ENCODE assay signal across 20 mouse cellular contexts in the genomic region with DNA sequence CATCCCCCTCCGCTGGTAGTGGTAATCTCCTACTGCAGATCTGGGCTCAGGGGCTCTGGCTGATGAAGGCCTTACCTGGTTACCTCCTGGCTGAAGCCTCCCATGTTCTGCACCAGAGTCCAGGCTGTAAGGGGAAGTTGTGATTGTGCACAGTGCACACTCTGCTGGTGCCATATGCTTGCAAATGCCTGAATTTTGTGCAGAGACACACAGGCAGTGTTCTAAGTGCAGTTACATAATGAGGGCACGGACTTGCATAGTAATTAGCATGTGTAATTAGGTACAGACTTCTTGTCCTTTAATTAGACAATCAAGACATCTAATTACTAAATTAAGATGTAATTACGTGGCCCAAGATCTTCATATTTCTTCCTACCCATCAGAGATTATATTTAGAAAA.
DNase-seq lines count a peak whose midpoint lies in the region; ATAC-seq and TF ChIP-seq lines count a peak whose summit lies in the region.
"Had no signal": no experiment of that assay in that cellular context is flagged by ENCODE, and none has a peak within 500 bp of the region (broad histone marks: within the 10 kb centered on the region; RNA-seq: fewer than 3 reads in every experiment).

No protein-coding gene starts in this region.

- 63% methylated on average over 3 of the region's 3 CpGs for WGBS in hindbrain, postnatal 0 days
- 70% methylated on average over 3 of the region's 3 CpGs for WGBS in hindbrain, embryonic 12.5 days
- 42% methylated on average over 3 of the region's 3 CpGs for WGBS in forebrain, embryonic 12.5 days
- 40% methylated on average over 3 of the region's 3 CpGs for WGBS in forebrain, embryonic 15.5 days

- H3K27ac ChIP-seq in hindbrain, postnatal 0 days, result no peak overlapping the region
- no peak overlapping the region for H3K27ac ChIP-seq in hindbrain, embryonic 12.5 days
- peak overlapping the region; percentile 26; the same call in 1 of the 2 replicates for H3K27ac ChIP-seq in forebrain, embryonic 12.5 days
- H3K27ac ChIP-seq in forebrain, embryonic 15.5 days (replicated peaks), result no peak overlapping the region
- H3K27ac ChIP-seq: embryonic facial prominence, embryonic 10.5 days; gastrocnemius, adult 2 months; heart, embryonic 13.5 days; hindbrain, embryonic 13.5 days had no signal

- no peaks in the 10 kb centered on the region for H3K27me3 ChIP-seq in hindbrain, postnatal 0 days (ENCODE audit: insufficient read depth, low read length)
- H3K27me3 ChIP-seq in hindbrain, embryonic 12.5 days, result no peaks in the 10 kb centered on the region
- H3K27me3 ChIP-seq in forebrain, embryonic 12.5 days, result no peaks in the 10 kb centered on the region
- no peaks in the 10 kb centered on the region for H3K27me3 ChIP-seq in forebrain, embryonic 15.5 days
- H3K27me3 ChIP-seq in megakaryocyte, embryonic 14.5 days (replicated peaks), result no peaks in the 10 kb centered on the region
- H3K27me3 ChIP-seq: CH12.LX; heart, embryonic 13.5 days; hindbrain, embryonic 13.5 days; Patski had no signal

- no peaks in the 10 kb centered on the region for H3K36me3 ChIP-seq in hindbrain, postnatal 0 days (ENCODE audit: insufficient read depth, low read length)
- H3K36me3 ChIP-seq in hindbrain, embryonic 12.5 days, result no peaks in the 10 kb centered on the region
- H3K36me3 ChIP-seq in forebrain, embryonic 12.5 days (replicated peaks), result no peaks in the 10 kb centered on the region
- H3K36me3 ChIP-seq in forebrain, embryonic 15.5 days, result no peaks in the 10 kb centered on the region
- peaks cover 89% of the 10 kb centered on the region for H3K36me3 ChIP-seq in megakaryocyte, embryonic 14.5 days (replicated peaks; ENCODE audit: low read length)
- H3K36me3 ChIP-seq: embryonic facial prominence, embryonic 10.5 days; heart, embryonic 13.5 days; hindbrain, embryonic 13.5 days had no signal

- no peak for DNase-seq in hindbrain, postnatal 0 days (ENCODE audit: low spot score)
- no peak for DNase-seq in lung, postnatal 36 days
- DNase-seq: adrenal gland, postnatal 25 days; cerebellum, adult 2 months; cerebellum, postnatal 10 days; gastrocnemius, adult 2 months; gastrocnemius, postnatal 25 days; heart, postnatal 36 days had no signal

- no peak overlapping the region for H3K4me2 ChIP-seq in hindbrain, postnatal 0 days (ENCODE audit: low read depth, low read length)
- no peak overlapping the region for H3K4me2 ChIP-seq in hindbrain, embryonic 12.5 days (replicated peaks)
- no peak overlapping the region for H3K4me2 ChIP-seq in forebrain, embryonic 12.5 days
- H3K4me2 ChIP-seq in forebrain, embryonic 15.5 days (replicated peaks), result no peak overlapping the region
- H3K4me2 ChIP-seq: heart, embryonic 13.5 days; hindbrain, embryonic 13.5 days had no signal

- H3K9ac ChIP-seq in hindbrain, postnatal 0 days (replicated peaks; ENCODE audit: low read length), result no peak overlapping the region
- no peak overlapping the region for H3K9ac ChIP-seq in hindbrain, embryonic 12.5 days
- no peak overlapping the region for H3K9ac ChIP-seq in forebrain, embryonic 12.5 days
- H3K9ac ChIP-seq in forebrain, embryonic 15.5 days (replicated peaks), result no peak overlapping the region
- H3K9ac ChIP-seq: heart, embryonic 13.5 days; hindbrain, embryonic 13.5 days had no signal

- H3K9me3 ChIP-seq in hindbrain, postnatal 0 days (ENCODE audit: low read length), result no peaks in the 10 kb centered on the region
- no peaks in the 10 kb centered on the region for H3K9me3 ChIP-seq in hindbrain, embryonic 12.5 days (replicated peaks)
- H3K9me3 ChIP-seq in forebrain, embryonic 12.5 days, result no peaks in the 10 kb centered on the region
- H3K9me3 ChIP-seq in forebrain, embryonic 15.5 days, result no peaks in the 10 kb centered on the region
- H3K9me3 ChIP-seq in megakaryocyte, embryonic 14.5 days, result peaks cover 14% of the 10 kb centered on the region
- H3K9me3 ChIP-seq: heart, embryonic 13.5 days; hindbrain, embryonic 13.5 days had no signal

- peak; percentile 58; the same call in 1 of the 2 replicates for ATAC-seq in hindbrain, postnatal 0 days
- ATAC-seq in hindbrain, embryonic 12.5 days (ENCODE audit: low FRiP score), result no peak
- ATAC-seq in forebrain, embryonic 12.5 days (ENCODE audit: low FRiP score), result peak; percentile 57; the same call in 1 of the 2 replicates
- ATAC-seq in forebrain, embryonic 15.5 days (replicated peaks), result peak; percentile 57; the same call in 1 of the 2 replicates
- no peak for ATAC-seq in inflammation-experienced regulatory T-cells, adult 6 months
- ATAC-seq: activated CD4-positive, CD25-positive, alpha-beta regulatory T cell, adult 4 months; Patski had no signal

- no peak overlapping the region for H3K4me3 ChIP-seq in hindbrain, postnatal 0 days (ENCODE audit: low read length)
- H3K4me3 ChIP-seq in hindbrain, embryonic 12.5 days, result no peak overlapping the region
- no peak overlapping the region for H3K4me3 ChIP-seq in forebrain, embryonic 12.5 days (replicated peaks)
- H3K4me3 ChIP-seq in forebrain, embryonic 15.5 days, result no peak overlapping the region
- H3K4me3 ChIP-seq in megakaryocyte, embryonic 14.5 days (replicated peaks), result peak overlapping the region; percentile 65
- H3K4me3 ChIP-seq: embryonic facial prominence, embryonic 10.5 days; erythroblast, embryonic 14.5 days; gastrocnemius, adult 2 months; heart, embryonic 13.5 days; hindbrain, embryonic 13.5 days had no signal

- no peak for TF ChIP-seq CTCF in hindbrain, postnatal 0 days (IDR thresholded peaks at IDR 0.05; ENCODE audit: low read depth)

- no peaks in the 10 kb centered on the region for H3K4me1 ChIP-seq in hindbrain, postnatal 0 days (ENCODE audit: insufficient read depth, low read length)
- no peaks in the 10 kb centered on the region for H3K4me1 ChIP-seq in hindbrain, embryonic 12.5 days
- peaks cover 2% of the 10 kb centered on the region; the same call in 1 of the 2 replicates for H3K4me1 ChIP-seq in forebrain, embryonic 12.5 days
- H3K4me1 ChIP-seq in forebrain, embryonic 15.5 days, result 0 out of 2 replicates have a peak, but pooled peaks cover 3% of the 10 kb centered on the region
- H3K4me1 ChIP-seq in megakaryocyte, embryonic 14.5 days, result peaks cover 99% of the 10 kb centered on the region
- H3K4me1 ChIP-seq: embryonic facial prominence, embryonic 10.5 days; hindbrain, embryonic 13.5 days had no signal

Comparison
In these comparisons a context has a peak if more than half of its experiments do, and no peak if none do; other contexts are left out.
1. ATAC-seq: peak in hindbrain, postnatal 0 days (single experiment), forebrain, embryonic 12.5 days (single experiment) and forebrain, embryonic 15.5 days (single experiment); none in hindbrain, embryonic 12.5 days (single experiment) and inflammation-experienced regulatory T-cells, adult 6 months (single experiment).